Mouse (Mus musculus) thymus, adult 2 months (tissue): ENCODE results near the gene Gm7137. TPM values are rescaled to one million over a fixed set of nuclear protein-coding genes. Genes with fewer than 3 reads are reported as not detected.
"Not testable (repeated sequence)": the region's sequence is repeated elsewhere in the genome, so short reads cannot be mapped to it uniquely, and the experiment has no call there.

Experiments used
- DNase-seq: peaks from one replicate; pipeline ENCODE4 v3.0.0; 2021
- H3K27ac ChIP-seq: fragments of 200-500 bp; 2 replicates; pipeline ENCODE4 v1.5.1; 2012; ENCODE audit warnings: low read length, control low read depth; ENCODE audit not compliant: control insufficient read depth, insufficient read depth
- H3K27me3 ChIP-seq: fragments of 200-500 bp; 2 replicates; pipeline ENCODE4 v1.6.1; 2012; ENCODE audit warnings: mild to moderate bottlenecking, low read length, moderate library complexity, mixed read lengths; ENCODE audit not compliant: control insufficient read depth, insufficient read depth
- H3K36me3 ChIP-seq: fragments of 200-500 bp; 2 replicates; pipeline ENCODE4 v1.6.1; 2012; ENCODE audit warnings: mild to moderate bottlenecking, low read length, moderate library complexity; ENCODE audit not compliant: control insufficient read depth, insufficient read depth
- H3K4me1 ChIP-seq: fragments of 200-500 bp; replicated peaks from 2 replicates; pipeline ENCODE4 v1.6.1; 2012; ENCODE audit warnings: low read length; ENCODE audit not compliant: control insufficient read depth, insufficient read depth
- H3K4me3 ChIP-seq: fragments of 200-500 bp; 2 replicates; pipeline ENCODE4 v1.5.1; 2012; ENCODE audit warnings: mild to moderate bottlenecking, low read length, control low read depth, moderate library complexity; ENCODE audit not compliant: control insufficient read depth, insufficient read depth
- CTCF ChIP-seq: fragments of 200-500 bp; IDR thresholded peaks from 2 replicates; pipeline ENCODE4 v1.5.1; 2012; ENCODE audit warnings: mild to moderate bottlenecking, control low read depth, low read length, moderate library complexity, borderline replicate concordance; ENCODE audit not compliant: control insufficient read depth, poor library complexity, insufficient read depth; ENCODE audit errors: extremely low read depth
- POLR2A ChIP-seq: fragments of 200-500 bp; IDR thresholded peaks from 2 replicates; pipeline ENCODE4 v1.6.1; 2012; ENCODE audit warnings: mild to moderate bottlenecking, low read length, control low read depth, moderate library complexity; ENCODE audit not compliant: control insufficient read depth, poor library complexity, insufficient read depth; ENCODE audit errors: extremely low read depth
- WGBS: fragments of 180-500 bp; shearing (Covaris S2); methylation state at CpG from one replicate; pipeline ENCODE4 v1.1.7; 2018; 5-methylcytosine and 5-hydroxymethylcytosine counted together
- polyA plus RNA-seq: library from polyadenylated mRNA; depleted of rRNA; stranded (reverse); fragments of >200 nt; gene quantifications from 2 replicates; pipeline ENCODE4 v1.2.3, GENCODE M21; 2012

Gene Gm7137
- polyA plus RNA-seq, 1 experiment, result not detected

DNA sequence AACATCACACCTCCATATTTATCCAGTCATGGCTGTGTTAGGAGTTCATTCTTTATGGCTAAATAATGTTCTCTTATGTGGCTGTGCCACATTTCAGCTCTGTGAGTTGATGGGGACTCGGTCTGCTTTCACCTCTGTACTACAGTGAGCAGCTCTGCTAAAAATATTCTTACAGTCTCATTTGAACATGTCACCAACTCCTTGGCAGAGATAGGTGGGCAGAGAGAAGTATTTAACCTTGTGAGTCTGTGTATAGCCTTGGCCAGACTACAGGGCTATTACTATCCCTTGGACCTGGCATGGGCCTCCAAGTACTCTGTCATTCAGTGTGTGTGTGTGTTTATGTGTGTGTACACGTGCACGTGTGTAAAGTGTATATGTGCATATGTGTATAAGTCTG is 15.9 kb downstream of the Gm7137 start:
- H3K27me3 ChIP-seq, H3K4me1 ChIP-seq, H3K36me3 ChIP-seq, DNase-seq, H3K27ac ChIP-seq, H3K4me3 ChIP-seq: not testable (repeated sequence)
- 67% methylated on average over 3 of the region's 3 CpGs for WGBS

DNA sequence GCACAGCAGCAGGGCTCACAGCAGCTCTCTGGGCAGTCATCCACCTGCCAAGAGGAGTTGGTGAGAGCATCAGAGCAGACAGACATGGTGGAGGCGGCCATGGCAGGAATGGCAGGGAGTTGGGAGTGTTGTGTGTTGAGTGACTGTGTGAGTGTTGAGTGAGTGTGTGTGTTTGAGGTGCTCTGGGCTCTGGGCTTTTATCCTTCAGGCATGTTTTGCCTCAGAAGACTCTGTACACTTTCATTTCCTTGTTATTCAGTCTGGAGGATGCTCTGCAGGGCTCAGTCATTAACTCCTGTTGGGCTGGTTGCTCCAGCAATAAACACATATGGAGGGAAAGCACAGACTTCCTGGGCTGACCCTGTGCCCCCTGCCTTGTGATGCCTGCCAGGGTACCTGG is 16.8 kb downstream of the Gm7137 start, which contains the start of gene Gm3238:
Gm3238 (minus strand) TSS at position 101 of the 400 bp plus-strand sequence.
- H3K36me3 ChIP-seq, H3K4me1 ChIP-seq, H3K4me3 ChIP-seq, H3K27me3 ChIP-seq, DNase-seq, H3K27ac ChIP-seq: not testable (repeated sequence)
- whole genome bisulfite sequencing, result 86% methylated on average over 1 of the region's 1 CpGs

DNA sequence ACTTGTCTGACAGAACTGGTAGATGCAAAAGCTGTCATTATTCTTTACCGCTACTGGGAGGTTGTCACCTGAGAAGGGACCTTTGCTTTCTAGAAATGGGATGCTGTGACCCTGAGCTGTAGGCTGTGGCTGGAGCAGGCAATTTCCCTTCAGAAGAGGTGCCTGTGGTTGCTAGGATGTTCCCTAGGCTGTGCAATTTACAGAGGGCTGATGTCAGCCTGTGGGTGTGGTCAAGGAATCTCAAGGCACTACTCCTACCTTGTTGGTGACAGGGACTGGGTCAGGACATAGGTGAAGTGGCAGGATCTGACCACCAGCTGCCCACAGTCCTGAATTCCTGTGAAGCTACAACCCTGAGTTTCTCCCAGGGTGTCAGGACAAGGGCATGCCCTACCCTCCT is 18.3 kb downstream of the Gm7137 start:
- H3K36me3 ChIP-seq, result no peaks in the 10 kb centered on the region
- no peak overlapping the region for H3K27ac ChIP-seq
- H3K27me3 ChIP-seq, result no peaks in the 10 kb centered on the region
- TF ChIP-seq POLR2A, result no peak
- no peak for TF ChIP-seq CTCF
- no peaks in the 10 kb centered on the region for H3K4me1 ChIP-seq
- 86% methylated on average over 1 of the region's 1 CpGs for WGBS
- no peak overlapping the region for H3K4me3 ChIP-seq
- DNase-seq, result no peak

DNA sequence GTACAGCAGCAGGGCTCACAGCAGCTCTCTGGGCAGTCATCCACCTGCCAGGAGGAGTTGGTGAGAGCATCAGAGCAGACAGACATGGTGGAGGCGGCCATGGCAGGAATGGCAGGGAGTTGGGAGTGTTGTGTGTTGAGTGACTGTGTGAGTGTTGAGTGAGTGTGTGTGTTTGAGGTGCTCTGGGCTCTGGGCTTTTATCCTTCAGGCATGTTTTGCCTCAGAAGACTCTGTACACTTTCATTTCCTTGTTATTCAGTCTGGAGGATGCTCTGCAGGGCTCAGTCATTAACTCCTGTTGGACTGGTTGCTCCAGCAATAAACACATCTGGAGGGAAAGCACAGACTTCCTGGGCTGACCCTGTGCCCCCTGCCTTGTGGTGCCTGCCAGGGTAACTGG is 28.4 kb downstream of the Gm7137 start, which contains the start of gene Gm3233:
Gm3233 (minus strand) TSS at position 101 of the 400 bp plus-strand sequence.
- H3K4me3 ChIP-seq, H3K4me1 ChIP-seq, H3K36me3 ChIP-seq, H3K27ac ChIP-seq, DNase-seq, H3K27me3 ChIP-seq: not testable (repeated sequence)
- 86% methylated on average over 1 of the region's 1 CpGs for WGBS

DNA sequence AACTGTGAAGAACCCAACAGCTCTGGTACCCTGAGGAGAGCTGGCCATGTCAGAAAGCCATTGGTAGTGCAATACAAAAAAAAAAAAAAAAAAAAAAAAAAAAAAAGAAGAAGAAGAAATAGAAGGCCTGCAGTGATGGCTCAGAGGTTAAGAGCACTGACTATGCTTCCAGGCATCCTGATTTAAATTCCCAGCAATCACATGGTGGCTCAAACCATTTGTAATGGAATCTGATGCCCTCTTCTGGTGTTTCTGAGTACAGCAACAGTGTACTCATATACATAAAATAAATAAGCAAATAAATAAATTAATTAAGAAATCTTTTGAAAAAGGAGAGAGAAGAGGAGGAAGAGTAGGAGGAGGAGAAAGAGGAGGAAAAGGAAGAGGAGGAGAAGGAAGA is 34.6 kb downstream of the Gm7137 start:
- no peaks in the 10 kb centered on the region for H3K36me3 ChIP-seq
- H3K27ac ChIP-seq, result no peak overlapping the region
- DNase-seq, result no peak
- no peaks in the 10 kb centered on the region for H3K27me3 ChIP-seq
- no peaks in the 10 kb centered on the region for H3K4me1 ChIP-seq
- TF ChIP-seq CTCF, result no peak
- TF ChIP-seq POLR2A, result no peak
- H3K4me3 ChIP-seq, result no peak overlapping the region

DNA sequence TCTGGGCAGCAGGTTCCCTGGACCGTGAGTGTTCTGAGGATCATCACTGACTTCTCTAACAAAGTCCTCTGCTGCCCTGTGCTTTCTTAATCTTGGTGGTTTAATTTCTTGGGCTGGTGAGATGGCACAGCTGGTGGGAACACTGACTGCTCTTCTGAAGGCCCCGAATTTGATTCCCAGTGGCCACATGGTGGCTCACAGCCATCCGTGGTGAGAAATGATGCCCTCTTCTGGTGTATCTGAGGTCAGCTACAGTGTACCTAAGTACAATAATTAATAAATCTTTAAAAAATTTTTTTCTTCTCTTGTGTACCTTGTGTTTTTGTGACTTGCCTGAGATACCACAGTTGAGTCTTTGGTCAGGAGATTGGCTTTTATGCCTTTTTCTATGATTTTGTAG is 35.7 kb downstream of the Gm7137 start:
- not testable (repeated sequence) for H3K4me3 ChIP-seq, H3K27me3 ChIP-seq, H3K4me1 ChIP-seq, DNase-seq, H3K36me3 ChIP-seq, H3K27ac ChIP-seq
- WGBS, result 53% methylated on average over 3 of the region's 3 CpGs

DNA sequence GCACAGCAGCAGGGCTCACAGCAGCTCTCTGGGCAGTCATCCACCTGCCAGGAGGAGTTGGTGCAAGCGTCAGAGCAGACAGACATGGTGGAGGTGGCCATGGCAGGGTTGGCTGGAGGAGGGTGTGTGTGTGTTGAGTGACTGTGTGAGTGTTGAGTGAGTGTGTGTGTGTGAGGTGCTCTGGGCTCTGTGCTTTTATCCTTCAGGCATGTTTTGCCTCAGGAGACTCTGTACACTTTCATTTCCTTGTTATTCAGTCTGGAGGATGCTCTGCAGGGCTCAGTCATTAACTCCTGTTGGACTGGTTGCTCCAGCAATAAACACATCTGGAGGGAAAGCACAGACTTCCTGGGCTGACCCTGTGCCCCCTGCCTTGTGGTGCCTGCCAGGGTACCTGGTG is 36.7 kb downstream of the Gm7137 start, which contains the start of gene Gm9736:
Gm9736 (minus strand) TSS at position 101 of the 400 bp plus-strand sequence.
- not testable (repeated sequence) for H3K27me3 ChIP-seq, H3K27ac ChIP-seq, H3K4me3 ChIP-seq, H3K4me1 ChIP-seq, H3K36me3 ChIP-seq, DNase-seq
- 52% methylated on average over 1 of the region's 1 CpGs for WGBS

DNA sequence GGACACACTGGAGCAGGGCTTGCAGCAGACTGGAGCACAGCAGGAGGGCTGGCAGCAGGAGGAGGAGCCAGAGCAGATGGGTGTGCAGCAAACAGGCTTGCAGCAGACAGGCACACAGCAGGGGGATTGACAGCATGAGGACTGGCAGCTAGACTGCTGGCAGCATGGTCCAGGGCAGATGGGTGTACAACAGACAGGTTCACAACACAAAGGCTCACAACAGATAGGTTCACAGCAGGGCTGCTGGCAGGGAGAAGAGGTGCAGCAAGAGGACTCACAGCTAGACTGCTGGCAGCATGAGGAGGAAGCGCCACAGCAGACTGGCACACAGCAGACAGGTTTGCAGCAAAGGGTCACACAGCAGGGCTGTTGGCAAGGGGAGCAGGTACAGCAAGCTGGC is 37.3 kb downstream of the Gm7137 start:
- not testable (repeated sequence) for DNase-seq, H3K36me3 ChIP-seq, H3K4me1 ChIP-seq, H3K4me3 ChIP-seq, H3K27me3 ChIP-seq, H3K27ac ChIP-seq
- WGBS, result 96% methylated on average over 1 of the region's 1 CpGs

DNA sequence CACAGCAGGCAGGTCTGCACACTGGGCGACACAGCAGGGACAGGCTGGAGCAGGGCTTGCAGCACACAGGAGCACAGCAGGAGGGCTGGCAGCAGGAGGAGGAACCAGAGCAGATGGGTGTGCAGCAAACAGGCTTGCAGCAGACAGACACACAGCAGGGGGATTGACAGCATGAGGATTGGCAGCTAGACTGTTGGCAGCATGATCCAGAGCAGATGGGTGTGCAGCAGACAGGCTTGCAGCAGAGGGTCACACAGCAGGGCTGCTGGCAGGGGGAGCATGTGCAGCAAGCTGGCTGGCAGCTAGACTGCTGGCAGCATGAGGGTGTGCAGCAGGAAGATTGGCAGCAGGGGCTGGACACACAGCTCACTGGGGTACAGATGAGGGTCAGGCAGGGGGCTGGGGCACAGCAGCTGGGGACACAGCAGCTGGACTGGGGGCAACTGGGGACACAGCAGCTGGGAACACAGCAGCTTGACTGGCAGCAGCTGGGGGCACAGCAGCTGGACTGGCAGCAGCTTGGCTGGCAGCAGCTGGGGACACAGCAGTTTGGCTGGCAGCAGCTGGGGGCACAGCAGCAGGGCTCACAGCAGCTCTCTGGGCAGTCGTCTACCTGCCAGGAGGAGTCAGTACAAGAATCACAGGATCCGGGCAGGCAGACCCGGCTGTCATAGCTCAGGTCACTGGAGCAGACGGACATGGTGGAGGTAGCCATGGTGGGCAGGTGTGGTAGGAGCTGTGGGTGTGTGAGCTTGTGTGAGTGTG is 45.9 kb downstream of the Gm7137 start, which contains the start of gene Gm18596:
Gm18596 (minus strand) TSS at position 715 of the 765 bp plus-strand sequence.
- DNase-seq, result not testable (repeated sequence)
- WGBS, result 75% methylated on average over 5 of the region's 5 CpGs

More for the DNA sequence above, 45.9 kb downstream of the Gm7137 start, which contains the start of gene Gm18596:
- not testable (repeated sequence) for H3K4me3 ChIP-seq, H3K27me3 ChIP-seq, H3K4me1 ChIP-seq, H3K36me3 ChIP-seq, H3K27ac ChIP-seq
